Mouse (Mus musculus): ENCODE results near the gene Arsg.
"Not testable (repeated sequence)": the region's sequence is repeated elsewhere in the genome, so short reads cannot be mapped to it uniquely, and the experiment has no call there.

The Arsg gene

DNA sequence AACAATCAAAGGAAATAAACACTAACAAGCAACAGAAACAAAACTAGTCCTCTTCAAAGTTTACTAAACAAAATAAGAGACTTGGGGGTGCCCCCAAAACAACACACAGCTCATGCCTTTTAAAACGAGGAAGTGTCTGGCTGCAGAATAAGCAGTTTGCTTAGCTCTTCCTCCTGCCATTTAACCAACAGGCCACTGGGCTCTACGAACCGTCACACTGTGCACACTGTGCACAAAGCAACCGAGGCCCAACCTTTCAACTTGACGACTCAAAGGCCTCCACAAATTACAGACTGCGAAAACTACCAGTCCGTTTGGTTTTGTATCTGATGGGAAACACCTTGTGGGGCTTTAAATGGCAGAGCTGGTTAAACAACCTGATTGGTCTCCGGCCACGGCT is 3.0 kb upstream of the Arsg start:
- DNase-seq (ENCODE audit: low spot score) = no peak

DNA sequence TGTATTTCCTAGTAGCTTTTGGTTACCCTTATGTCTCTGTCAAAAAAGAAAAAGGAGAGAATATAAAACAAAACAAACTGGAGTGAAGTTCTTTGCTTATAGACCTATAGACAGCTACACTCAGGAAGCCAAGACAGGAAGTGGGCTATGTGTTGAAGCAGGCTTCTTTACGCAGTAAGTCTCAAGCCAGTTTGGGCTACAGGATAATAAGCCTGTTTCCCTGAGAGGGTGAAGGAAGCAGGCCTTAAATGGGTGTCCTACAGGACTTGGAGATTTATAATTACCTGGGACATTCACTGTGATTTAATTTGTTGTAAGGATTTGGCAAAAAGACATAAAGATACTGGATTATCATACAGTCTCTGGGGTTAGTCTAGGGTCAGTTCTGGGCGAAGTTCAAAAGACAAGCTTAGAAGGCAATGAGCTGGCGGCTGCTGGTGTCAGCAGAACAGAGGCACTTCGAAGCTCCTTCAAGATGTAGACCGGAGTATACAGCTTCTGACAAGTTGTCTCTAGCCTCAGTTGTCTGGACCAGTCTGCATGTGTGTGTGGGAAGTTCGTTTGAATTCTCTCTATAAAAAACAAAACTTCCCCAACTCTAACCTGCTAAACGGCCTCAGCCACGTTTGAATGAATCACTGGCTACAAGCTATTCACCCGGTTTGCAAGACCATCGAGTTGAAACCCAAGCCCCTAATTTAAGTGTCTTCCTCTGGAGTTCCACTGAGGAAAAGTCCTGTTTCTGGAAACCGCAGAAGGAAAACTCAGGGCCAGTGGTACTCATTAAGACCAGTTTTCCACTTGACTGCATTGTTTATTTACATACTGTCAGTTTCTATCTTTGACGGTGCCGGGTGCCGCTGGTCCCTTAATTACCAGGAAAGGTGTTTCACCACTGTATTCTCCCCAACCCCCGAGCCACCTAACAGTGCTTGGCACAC is 2.0 kb upstream of the Arsg start:
- no peak for DNase-seq (ENCODE audit: low spot score)

GRCm38 (mm10) chr11:109472171-109472691 is 943 bp upstream of the Arsg start:
- no peak for DNase-seq (ENCODE audit: low spot score)

GRCm38 (mm10) chr11:109472821-109473170 is 378 bp upstream of the Arsg start:
- DNase-seq (ENCODE audit: low spot score) = no peak

- DNase-seq (ENCODE audit: low spot score) = no peak
Measured at GRCm38 (mm10) chr11:109474086-109474742, 1.0 kb downstream of the Arsg start.

GRCm38 (mm10) chr11:109474836-109475235 is 1.7 kb downstream of the Arsg start:
- no peak for DNase-seq (ENCODE audit: low spot score)

GRCm38 (mm10) chr11:109475717-109476116 is 2.5 kb downstream of the Arsg start:
- DNase-seq (ENCODE audit: low spot score) = no peak

GRCm38 (mm10) chr11:109476241-109476640 is 3.1 kb downstream of the Arsg start:
- no peak for DNase-seq (ENCODE audit: low spot score)

GRCm38 (mm10) chr11:109476653-109477052 is 3.5 kb downstream of the Arsg start:
- DNase-seq (ENCODE audit: low spot score) = no peak

DNA sequence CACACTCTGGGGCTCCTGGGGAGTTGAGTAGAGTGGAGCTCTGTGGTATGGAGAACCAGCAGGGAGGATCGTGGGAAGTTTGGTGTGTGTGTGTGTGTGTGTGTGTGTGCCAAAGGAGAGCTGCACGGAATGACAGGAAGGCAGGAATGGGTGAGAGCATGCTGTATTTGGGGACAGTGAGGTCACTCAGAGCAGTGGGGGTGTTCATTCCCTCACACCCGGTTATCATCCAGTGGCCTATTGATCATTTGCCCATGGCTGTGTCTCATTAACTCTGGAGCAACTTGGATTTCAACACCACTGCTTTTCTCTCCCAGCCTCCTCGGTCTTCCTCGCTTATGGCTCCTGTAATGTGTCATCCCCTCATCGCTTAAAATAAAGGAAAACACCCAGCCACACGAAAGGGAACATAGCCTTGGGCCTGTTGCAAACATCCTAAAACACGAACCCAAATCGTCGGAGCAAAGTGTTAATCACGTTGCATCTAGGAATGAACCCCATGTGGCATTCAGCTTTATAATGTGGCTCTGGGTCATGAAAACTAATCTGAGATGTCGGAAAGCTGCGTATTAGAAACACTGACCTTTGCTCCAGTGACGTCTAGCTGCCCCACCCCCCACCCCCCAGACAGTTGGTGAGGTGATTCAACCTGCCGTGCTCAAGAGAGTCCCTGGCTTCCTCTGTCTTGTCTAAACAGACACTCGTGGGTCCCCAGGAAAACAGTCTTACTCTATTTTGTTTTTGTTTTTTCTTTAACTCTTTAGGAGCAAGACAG is 4.6 kb downstream of the Arsg start:
- no peak for DNase-seq (ENCODE audit: low spot score)

DNA sequence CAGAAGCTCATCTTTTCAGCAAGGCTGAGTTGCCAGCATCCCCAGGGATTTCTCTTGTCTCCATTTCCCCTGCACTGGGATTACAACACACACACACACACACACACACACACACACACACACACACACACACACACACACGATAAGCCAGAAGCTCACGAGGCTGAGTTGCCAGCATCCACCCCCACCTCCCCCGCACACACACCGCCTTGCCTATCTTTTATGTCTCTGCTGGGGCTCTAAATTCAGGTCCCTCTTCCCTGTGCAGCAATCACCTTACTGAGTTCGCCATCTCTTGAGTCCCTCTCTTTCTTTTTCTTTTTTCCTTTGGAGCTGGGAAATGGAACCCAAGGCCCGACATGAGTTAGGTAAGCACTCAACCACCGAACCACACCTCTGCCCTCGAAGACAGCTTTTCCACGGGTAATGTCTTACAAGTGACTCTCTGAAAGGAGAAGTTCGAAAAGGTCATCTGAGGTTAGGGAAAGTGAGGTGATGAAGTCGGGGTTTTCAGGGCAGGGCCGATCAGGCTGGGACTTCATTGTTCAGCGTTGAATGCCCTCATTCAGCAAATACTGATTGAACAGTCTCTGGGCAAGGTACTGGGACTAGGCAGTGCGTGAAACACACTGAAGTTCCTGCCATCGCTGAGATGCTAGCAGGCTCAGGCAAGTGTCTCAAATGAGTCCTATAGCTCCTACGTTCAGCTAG is 6.6 kb downstream of the Arsg start:
- DNase-seq (ENCODE audit: low spot score) = no peak

DNA sequence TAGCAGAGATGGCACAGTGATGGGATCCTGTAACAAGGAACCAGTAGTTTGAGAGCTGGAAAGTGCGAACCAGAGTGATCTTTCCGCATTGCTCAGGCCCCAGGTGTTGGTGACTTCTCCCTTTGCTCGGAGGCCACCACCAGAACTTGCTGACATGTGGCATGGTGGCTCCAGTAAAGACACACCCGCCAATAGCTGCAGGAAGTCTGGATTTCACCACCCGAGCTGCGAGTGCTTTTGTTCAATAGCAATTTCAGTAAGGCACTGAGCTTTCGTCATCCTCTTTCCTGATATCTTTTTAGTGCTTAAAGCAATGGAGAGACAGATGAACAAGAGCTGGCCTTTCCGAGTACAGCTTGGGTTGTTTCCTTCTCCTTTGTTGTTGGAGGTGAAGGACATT is 7.3 kb downstream of the Arsg start:
- DNase-seq (ENCODE audit: low spot score) = no peak

- no peak for DNase-seq (ENCODE audit: low spot score)
Measured at GRCm38 (mm10) chr11:109485398-109486045, 12.3 kb downstream of the Arsg start.

- DNase-seq (ENCODE audit: low spot score) = no peak
Measured at GRCm38 (mm10) chr11:109487111-109487510, 13.9 kb downstream of the Arsg start.

DNA sequence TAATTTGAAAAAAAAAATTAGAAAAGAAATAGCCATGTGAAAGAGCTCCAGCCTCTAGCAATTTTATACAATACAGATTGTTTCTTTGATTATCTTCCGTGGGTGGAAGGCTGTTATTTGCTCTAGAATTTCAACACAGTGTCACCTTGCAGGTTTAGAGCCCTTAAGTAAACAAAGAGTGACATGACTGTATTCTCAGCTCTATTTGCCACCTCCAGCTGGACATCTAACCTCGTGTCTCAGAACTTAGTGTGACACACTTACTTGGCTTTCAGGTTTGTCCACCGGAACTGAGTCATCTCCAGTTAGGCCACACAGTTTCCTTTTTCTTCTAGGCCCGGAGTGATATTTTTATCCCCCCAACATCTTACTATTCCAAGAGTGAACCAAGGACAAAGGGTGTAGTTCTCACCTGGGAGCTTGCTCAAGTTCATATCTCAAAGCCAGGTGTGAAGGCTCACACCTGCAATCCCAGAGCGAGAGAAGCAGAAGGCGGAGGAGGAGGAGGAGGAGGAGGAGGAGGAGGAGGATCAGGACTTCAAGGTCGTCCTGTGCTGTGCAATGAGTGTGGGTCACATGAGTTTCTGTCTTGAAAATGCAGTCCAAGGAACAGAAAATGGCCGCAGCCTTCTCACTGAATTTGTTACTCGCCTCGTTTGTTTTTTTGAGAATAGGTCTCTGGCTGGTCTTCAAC is 15.0 kb downstream of the Arsg start:
- no peak for DNase-seq (ENCODE audit: low spot score)

- no peak for DNase-seq (ENCODE audit: low spot score)
Measured at GRCm38 (mm10) chr11:109489763-109490162, 16.6 kb downstream of the Arsg start.

DNA sequence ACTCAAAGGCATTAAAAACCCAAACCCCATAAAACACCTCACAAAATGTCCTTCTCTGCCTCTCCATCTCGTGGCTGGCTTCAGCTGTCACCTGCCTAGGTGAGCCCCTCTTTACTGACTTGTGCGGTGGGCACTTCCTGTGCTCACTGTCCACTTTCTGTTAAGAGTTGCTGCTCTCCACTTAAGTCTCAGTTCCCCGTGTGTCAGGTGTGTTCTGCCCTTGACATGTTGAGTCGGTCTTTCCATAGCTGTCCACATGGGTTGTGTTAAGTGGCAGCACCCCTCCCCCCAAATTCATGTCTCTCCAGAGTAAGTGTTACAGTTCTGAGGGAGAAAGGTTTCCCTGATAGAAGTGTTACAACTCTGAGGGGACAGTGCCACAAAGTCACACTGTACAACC is 18.7 kb downstream of the Arsg start:
- DNase-seq (ENCODE audit: low spot score) = no peak

- DNase-seq (ENCODE audit: low spot score) = not testable (repeated sequence)
Measured at GRCm38 (mm10) chr11:109492847-109493464, 19.8 kb downstream of the Arsg start.

- DNase-seq (ENCODE audit: low spot score) = no peak
Measured at GRCm38 (mm10) chr11:109494890-109495770, 22.0 kb downstream of the Arsg start.

All from urinary bladder, postnatal 10 days (tissue).